Mouse (Mus musculus): ENCODE data around the gene Btf3l4. TPM values are rescaled to one million over a fixed set of nuclear protein-coding genes. Genes with fewer than 3 reads are reported as not detected.

Btf3l4 gene
- polyA plus RNA-seq (2017; shearing (Covaris generic)) = 10 to 100 TPM; 72.3 to 73.4 TPM

GRCm38 (mm10) chr4:108832916-108833827, at the start of gene Btf3l4:
Gene Btf3l4, minus strand, starts transcription at chr4:108833614.
- ATAC-seq = peak; percentile 82

DNA sequence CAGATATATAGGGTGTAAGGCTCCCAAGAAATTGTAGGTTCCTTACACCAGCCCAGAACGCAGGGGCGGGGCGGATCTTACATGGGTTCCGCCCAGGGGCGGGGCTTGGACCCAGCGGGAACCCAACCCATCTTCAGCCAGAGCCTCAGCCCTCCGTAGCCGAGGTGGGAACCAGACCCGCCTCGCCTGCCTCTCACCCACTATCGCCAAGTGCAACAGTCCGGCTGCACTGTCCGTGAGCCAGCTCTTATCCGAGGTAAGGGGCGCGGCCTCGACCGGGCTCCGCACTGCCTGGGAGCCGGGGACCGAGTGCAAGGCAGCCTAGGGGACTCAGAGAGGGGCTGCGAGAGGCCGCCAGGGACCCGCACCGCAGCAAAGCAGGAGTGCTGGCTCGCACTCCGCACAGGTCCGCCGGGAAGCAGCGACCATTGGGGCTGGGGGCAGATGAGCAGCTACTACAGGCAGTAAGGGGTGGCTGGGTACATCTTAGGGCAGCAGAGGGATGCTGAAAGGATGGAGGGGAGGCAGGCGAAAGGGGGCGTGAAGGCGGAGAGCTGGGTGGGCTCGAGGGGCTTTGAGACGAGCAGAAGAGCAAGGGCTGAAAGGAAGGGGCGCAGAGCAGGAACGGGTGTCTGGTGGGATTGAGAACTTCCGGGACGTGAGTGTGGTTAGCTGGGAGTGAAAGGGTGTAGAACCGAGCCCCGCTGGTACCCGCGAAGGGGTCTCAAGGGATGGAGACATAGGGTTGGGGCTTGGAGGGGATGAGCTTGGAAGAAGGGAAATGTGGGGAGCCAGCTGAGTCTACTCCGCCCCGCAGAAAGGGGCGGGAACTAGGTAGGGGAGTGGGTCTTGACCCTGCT, 45.8 kb upstream of the Btf3l4 start, which contains the start of gene Rab3b:
Rab3b (plus strand) TSS at position 101 of the 860 bp plus-strand sequence.
- ATAC-seq = peak; percentile 75

- no peak for ATAC-seq
These were observed 44.5 kb upstream of the Btf3l4 start for GRCm38 (mm10) chr4:108877901-108878300.

- no peak for ATAC-seq
These were observed 40.3 kb upstream of the Btf3l4 start for GRCm38 (mm10) chr4:108873746-108874145.

DNA sequence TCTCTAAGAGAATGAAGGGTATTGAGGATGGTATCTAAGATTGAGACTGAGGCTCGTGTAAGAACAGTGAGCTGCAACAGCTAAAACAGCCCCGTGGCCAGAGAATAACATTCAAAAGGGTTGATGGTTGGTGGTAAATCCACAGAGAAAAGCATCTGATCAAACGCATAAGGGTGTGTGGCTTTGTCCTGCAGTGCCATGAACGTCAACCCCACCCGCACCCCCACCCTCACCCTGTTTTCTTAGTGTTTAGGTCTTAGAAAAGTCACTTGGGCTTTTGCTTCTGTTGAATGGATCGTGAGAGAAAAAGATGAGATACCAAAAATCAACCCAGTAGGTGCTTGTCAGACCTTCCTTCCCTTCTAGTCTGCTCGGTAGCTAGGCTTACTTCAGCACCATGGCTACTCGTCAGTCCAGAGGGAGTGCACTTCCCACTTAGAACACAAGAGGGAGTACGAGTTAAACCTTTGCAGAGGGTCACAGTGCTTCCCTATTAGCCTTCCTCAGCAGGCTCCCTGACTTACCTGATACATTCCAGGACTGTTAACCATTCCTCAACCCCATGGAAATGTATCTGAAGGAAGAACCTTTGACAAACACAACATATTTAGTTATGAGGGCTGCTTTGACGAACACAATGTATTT, 36.4 kb upstream of the Btf3l4 start:
- ATAC-seq = peak; percentile 54

DNA sequence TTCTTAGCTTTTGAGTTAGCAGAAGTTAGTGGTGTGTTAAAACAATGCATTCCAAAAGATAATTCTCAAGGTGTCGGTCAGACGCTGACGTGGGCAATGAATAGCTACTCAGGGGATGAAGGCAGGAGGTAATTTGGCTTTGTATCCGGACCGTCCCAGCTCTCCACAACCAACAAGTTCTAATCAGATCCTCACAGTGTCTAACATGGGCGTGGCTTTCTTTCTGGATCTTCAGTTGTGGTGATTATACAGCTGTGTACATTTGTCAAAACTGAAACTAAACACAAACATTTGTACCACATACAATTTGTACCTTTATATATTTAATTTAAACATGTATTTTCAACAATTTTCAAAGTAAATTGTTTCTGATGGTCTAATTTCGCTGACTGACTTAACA, 33.4 kb upstream of the Btf3l4 start:
- no peak for ATAC-seq

DNA sequence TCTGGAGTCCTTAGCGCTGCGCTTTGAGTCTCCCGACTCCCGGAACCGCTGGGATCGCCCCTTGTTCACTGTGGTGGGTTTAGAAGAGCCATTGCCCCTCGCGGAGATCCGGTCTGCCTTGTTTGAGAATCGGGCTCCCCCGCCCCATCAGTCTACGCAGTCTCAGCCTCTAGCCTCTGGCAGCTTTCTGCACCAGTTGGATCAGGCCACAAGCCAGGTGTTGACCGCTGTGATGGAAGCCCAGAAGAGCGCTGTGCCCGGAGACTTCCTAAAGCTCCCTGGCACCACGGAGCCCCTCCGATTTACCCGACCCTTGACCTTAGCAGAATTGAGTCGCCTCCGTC, 15.1 kb upstream of the Btf3l4 start, which contains the start of gene A730015C16Rik:
A730015C16Rik (minus strand) TSS at position 115 of the 344 bp plus-strand sequence.
- peak; percentile 2 for ATAC-seq

GRCm38 (mm10) chr4:108847715-108848504, 14.5 kb upstream of the Btf3l4 start, which contains the start of gene Kti12:
Gene Kti12, plus strand, starts transcription at chr4:108847785.
- peak; percentile 87 for ATAC-seq

- ATAC-seq = no peak
These were observed 12.6 kb upstream of the Btf3l4 start for GRCm38 (mm10) chr4:108845824-108846569.

DNA sequence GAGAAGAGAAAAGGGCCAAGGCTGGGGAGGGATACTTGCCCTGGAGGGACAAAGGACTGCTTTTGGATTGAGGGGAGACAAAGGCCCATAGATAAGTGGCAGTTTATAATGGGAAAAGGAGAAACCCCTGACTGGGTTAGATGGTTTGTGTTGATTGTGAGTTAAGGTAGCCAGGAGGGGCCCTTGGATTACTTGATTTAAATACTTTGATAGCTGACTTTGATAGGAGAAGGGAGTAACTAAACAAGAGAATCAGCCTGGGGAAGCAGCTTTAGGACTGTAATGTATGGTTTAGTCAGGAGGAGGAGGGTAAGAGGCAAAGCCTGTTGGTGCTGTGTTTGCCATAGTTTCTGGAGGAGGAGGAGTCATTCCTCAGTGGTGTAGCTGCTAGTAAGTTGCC, 9.9 kb upstream of the Btf3l4 start:
- ATAC-seq = no peak

DNA sequence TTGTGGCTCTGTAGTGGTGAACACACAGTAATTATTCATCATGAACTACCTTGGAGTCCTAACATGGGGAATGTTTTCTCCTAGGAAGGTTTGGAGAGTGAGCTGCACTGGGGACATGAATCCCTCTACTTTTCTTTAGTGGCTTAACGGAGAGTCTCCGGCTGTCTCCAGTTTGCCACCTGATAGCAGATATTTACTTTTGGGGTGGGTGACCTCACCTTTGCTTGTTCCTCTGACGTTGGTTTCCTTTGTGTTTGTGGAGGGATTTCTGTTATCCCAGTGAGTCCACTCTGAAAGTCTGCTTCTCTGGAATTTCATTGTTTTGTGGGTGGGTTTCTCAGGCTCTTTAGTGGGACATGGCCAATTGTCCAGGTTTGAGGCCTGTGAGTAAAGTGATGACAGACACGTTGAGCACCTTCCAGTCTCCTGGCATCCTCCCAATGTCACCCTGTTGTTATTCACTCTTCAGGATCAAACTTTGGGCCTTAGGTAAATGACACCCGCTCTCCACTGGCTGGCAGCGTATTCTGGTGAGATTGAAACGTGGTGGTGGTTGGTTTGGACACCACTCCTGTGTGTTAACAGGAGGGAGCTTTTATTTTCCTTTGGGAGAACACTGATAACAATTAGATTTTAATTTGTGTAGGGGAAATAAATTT, 8.6 kb upstream of the Btf3l4 start:
- no peak for ATAC-seq

DNA sequence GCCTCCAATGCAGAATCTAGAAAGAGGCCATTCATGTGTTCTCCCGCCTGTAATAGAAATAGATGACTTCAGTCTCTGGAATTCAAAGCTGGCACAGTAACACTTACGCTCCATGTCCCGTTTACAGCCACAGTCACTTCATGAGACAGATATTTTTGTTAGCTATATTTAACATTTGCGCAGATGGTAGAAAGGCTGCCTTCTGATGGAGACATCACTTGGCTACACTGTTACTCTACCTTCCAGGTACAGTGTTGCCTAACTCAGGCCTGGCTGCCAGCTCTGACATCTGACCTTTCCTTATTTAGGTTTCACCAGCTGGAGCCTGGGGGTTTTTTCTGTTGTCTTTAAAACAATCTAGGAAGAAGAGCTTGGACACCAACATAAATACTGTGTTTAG, 4.6 kb upstream of the Btf3l4 start:
- ATAC-seq = no peak

- ATAC-seq = no peak
These were observed 2.1 kb upstream of the Btf3l4 start for GRCm38 (mm10) chr4:108835496-108835895.

GRCm38 (mm10) chr4:108834971-108835311, 1.5 kb upstream of the Btf3l4 start:
- ATAC-seq = no peak

GRCm38 (mm10) chr4:108834115-108834970, 929 bp upstream of the Btf3l4 start, which contains the start of gene Txndc12:
Gene Txndc12, plus strand, starts transcription at chr4:108834601.
- ATAC-seq = peak; percentile 51

DNA sequence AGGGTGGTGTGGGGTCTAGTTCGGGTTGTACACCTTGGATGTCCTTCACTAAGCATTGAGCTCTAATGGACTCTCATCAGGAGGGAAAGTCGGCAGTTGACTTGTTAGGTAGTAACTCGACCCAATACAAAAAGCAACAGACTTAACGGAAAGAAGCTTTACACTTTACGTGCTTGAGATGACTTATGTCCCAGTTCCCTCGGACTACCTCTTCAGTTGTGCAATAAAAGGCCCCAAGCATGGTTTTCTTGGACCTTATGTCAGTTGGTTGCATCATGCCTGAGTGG, 357 bp upstream of the Btf3l4 start:
- ATAC-seq = peak; percentile 3

GRCm38 (mm10) chr4:108830698-108831097, 2.7 kb downstream of the Btf3l4 start:
- ATAC-seq = no peak

GRCm38 (mm10) chr4:108826643-108827042, 6.8 kb downstream of the Btf3l4 start:
- ATAC-seq = no peak

GRCm38 (mm10) chr4:108826096-108826495, 7.3 kb downstream of the Btf3l4 start:
- ATAC-seq = no peak

DNA sequence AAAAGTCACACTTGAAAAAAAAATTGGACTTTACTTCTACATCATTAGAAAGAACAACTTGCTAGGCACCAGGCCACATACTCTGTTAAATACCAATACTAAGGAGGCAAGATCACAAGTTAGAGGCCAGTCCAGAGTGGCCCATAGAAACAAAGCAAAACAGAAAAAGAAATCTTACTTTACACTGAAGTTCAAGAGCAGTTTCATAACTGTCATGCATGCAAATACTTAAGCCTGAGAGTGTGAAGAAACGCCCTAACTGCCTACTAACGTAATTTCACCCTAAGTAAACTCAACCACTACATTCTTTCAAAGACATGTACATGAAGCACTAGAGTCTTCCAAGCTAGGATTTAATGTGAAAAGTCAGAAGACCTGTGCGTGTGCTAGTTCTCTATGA, 7.7 kb downstream of the Btf3l4 start:
- ATAC-seq = no peak
